Mouse (Mus musculus): ENCODE measurements at regions not wholly inside any gene's neighbourhood (a gene's known extent, or its start where the extent isn't known, plus 50 kb on each side); places are given as distances from the start of the nearest gene placed in this dataset.

DNA sequence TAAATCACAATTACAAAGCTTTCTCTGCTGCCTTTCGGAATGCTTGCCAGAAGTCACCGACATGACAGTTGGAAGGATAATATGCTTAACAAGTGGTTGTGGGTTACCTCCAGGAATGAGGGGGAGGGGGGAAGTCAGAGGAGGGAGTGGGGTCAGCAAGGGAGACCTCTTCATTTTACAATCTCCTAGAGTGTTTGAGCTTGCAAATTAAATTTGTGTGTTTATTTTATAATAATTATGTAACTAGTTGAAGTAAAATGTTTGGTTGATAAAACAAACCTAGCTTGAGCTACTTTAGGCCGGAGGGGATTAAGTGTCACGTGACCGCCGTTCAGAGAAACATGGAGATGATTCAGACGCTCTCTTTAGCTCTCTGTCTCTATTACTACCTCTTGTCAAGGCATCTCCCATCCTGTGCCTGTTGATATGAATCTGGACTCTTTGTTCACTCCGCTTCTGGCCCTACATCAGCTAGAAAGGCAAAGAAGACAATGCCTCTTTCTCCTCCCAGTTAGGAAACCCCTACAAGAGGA, 227.3 kb upstream of the Irx5 start:
- DNase-seq: no peak

DNA sequence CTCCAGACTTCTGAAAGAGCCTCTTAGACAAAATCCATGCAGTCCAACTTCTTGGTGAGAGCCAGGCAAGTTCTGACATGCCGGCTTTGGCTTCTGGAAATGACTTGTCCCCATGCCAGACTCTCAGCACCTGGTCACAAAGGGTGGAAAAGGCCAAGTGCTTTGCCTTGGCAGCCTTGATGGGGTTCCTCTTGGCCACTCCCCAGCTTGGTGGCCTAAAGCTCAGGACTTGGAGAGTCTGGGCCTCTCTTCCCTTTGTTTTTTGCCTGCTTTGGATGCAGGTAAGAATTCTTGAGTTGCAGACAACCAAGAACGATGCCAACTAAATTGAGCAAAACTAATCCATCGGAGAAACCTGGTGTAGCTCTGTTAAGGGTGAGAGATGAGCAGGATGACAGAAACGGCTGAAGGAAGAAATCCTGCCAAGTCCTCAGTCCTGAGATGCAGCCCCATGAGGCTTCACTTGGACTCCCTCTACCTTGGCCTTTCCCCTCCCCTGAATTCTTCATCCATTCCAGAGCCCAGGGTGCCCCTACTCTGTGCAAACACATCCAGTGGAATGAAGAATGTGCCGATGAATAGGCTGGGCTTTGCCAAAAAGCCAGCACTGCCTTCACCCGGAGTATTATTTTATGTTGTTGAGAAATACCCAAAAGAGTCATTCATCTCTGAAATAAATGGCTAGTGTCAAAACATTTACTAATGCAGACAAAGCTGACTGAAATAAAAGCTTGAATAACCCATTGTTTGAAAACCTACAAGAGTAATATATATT, 228.0 kb upstream of the Irx5 start:
- DNase-seq: no peak

DNA sequence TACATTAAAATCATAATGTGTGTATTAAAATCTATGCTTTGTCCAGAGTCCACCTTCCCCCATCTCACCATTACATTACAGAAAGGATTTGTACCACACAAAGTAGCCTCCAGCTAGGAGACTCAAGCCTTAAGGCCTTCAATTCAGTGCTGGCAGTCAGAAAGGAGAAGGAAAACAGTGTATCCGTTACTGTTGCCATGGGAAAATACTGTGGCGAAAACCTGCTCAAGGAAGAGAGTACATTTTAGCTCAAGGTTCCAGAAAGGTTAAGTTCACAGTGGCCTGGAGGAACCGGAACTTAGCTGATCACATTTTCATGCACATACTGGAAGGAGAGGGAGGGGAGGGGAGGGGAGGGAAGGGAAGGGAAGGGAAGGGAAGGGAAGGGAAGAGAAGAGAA, 231.8 kb upstream of the Irx5 start:
- DNase-seq: no peak

DNA sequence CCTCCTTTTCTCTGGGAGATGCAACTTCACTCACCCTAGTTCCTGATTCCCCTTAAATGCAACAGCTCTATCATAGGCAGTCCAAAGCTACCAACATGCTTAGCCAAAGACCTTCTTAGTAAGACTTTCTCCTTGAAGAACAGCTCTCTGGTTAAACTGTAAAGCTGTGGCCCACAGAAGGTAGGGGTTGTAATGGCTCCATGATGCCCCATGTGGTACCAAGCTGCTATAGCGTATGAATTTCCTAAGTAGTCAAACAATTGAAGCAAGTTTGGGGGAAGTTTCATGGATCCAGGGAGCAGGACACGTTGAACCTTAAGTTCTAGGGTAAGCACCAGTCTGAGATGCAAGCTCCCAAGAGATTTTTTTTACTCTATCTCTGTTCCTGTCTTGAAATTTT, 236.1 kb upstream of the Irx5 start:
- no peak for DNase-seq

DNA sequence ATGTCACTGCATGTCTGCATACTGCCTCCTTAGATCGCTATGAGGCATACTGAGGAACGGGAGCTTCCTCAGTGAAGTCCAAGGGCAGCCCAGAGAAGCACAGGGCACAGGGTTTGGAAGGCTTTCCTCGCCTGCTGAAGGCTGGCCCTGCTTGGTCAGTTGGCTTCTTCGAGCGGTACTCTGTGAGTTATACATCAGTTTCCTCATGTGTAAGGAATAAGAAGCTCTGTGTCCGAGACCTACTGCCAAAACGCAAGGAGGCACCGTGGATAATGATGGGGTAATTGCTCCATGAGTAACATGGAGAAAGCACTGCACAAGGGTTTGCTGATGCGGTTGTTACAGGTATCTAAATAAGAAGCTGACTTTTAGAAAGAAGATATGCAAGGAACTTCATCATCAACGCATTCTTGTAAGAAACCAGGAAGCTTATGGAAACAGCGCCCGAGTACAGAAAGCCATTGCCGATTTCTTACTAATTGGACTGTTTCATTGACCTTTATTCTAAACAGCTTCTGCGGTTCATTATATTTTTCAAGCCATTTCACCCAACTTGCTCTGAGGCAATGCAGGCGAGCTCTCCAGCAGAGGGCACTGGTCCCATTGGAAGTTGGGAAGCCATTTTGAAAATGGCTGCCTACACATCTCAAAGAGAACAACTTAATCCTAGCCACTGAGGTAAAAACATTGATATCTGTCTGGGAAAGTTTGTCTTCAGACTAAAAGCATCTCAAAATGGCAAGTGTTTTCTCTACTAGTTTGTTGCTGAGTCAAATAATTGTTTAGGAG, 241.8 kb upstream of the Irx5 start:
- no peak for DNase-seq

DNA sequence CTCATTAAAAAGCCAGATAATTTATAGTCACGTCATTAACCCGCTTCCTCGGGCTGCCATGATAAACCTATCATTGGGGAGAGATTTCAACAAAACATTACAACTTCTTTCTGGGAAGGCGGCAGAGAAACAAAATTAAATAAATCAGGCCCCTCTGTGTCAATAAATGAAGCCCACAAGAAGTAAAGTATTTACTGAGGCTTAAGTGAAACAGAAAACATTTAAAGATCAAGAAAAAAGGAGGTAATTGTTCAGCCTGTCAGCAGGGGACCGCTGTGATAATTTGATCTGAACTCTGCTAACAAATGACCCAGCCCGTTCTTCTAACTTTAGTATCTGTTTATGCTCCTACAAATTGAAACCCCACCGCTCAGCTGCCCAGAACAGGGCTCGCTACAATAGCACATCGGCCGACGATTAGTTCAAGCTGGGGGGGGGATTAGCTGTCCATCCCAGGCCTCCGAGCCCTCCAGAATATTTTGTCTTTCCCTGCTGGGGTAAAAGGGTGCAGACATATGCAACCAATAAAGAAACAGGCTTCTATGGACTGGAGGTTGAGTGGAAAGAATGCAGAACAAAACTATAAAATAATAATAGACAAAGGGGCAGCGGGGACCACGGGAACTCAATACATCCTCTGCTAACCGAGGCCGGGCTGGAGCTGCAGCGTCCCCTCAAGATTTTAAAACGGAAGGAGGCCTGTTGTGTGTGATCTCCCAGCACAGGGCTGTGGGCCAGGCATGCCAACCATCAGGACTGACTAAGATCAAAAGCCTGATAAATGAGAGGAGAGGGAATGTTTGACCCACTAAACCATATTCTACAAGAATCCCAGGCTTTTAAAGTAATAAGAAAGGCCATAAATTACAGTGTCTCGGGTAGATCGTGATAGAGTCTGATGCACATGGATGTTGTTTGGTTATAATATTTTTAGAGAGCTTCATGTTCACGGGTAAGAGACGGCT, 242.8 kb upstream of the Irx5 start:
- no peak for DNase-seq

- DNase-seq: no peak
Measured at GRCm38 (mm10) chr8:92113901-92114300, 243.5 kb upstream of the Irx5 start.

GRCm38 (mm10) chr8:92113386-92113785, 244.0 kb upstream of the Irx5 start:
- no peak for DNase-seq

DNA sequence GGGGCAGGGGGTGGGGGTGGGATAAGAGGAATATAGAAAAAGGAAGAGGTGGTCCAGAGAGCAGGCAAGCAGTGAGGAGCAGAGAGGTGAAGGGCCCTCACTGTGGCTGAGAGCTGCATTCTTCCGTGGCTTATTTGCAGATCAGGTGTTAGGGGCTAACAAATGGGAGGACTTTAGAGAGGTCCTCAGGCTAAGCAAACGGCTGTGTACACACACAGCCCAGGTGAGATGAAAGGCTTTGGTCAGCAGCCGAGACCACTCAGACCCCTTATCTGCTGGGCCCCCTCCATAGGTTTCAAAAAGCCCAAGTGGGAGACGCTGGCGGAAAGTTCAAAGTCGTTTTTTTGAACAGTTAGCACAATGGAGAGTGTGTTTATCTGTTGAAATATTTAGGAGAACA, 252.9 kb upstream of the Irx5 start:
- no peak for DNase-seq

DNA sequence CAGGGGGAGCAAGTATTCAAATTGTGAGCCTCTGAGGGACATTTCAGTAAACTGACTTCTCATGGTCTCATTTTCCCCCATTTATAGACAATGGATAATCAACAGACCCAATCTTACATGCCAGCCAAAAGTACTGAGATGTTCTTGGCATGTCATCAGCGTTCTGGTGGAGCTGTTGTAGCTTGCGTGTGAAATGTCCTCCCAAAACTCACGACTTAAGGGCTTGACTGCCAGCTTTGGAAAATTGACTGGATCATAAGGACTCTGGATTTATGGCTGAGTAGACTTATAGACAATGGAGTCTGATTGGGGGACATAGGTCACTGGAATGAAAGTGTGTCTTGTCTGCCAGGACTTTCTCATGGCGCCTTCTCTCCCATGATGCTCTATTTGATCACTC, 254.9 kb upstream of the Irx5 start:
- no peak for DNase-seq

DNA sequence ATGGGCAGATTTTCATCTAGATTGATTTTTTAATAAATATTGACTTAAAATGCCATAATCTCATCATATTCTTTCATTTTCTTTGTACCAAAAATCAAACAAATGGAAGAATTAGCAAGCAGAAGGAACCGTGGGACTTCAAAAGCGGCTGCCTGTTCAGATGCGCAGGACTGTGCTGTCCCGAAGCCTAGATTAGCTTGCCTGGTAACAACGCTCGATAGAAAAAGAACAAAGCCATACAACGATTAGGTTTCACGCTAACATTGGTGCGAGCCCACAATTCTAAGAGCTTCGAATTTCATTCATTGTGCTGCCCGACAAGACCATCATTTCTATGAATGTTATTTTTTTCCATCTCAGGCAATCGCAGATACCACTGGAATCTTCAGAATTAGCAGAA, 262.1 kb upstream of the Irx5 start:
- no peak for DNase-seq

DNA sequence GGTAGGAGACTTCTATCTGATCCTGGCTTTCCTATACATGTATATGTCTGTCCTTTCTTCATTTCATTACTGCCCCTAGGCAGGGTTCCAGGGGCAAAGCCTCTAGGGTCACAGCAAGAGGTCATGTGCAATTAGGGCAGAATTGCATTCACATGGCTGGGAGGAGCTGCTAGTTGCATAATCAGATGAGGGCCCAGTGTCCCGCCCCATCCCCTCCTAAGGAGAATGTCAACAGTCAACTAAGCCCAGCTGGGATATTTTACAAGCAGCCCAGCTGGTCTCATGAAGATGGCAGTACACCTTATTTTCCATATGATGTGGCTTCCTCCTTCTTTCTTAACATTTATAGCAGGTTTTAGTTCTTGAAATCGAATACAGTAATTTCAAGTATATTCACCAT, 273.3 kb upstream of the Irx5 start:
- DNase-seq: no peak

DNA sequence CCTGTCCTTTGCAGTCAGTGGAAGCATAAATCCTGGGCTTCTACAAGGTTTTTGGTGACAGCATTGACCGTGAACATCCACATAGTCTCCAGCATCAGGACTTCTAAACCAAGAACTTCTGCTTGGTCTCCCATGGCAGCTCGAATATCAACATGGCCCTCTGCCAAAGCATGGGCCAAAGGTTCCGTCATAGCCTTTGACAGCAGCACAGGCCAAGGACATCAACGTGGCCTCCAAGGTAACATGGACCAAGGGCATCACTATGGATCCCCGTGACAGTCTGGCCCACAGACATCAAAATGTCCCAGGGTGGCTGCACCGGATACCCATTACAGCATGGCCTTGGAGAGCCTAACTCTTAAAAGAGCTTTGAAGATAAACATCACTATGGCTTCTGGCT, 275.5 kb upstream of the Irx5 start:
- no peak for DNase-seq

DNA sequence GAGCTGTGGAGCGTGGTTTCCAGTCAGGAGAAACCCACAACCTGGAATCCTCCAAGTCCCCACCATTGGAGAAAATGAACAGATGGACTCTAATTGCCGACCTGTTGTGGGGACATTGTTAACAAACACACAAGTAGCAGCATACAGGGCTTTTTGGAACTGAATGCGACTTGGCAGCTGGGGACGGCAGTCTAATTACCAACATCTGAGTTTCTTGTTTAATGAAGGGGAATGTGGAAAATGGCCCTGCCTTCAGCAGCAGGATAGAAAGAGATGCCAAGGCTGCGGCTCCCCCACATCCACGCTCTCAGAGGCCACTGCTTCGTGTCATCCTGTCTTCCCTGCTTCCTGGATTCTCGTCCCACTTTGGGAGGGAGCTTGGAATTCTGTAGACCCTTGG, 276.6 kb upstream of the Irx5 start:
- no peak for DNase-seq

DNA sequence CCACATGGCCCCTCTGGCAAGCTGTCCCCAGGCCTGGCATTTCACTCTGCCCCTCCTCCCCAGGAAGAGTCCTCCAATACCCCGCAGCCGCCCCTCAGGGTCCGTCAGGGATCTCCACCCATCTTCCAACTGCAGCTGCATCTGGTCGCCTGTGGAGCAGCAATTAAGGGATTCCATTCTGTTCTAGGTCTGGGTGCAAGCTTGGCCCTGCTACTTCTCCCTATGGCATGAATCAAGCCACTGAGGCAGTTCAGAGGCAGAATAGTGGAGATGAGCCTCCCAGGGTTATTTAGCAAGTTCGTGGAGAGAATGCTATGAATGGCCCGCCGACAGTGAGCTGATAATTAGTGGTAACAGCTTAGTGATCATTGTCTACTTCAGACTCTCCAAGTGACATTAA, 275.7 kb upstream of the Irx3 start:
- DNase-seq: no peak

DNA sequence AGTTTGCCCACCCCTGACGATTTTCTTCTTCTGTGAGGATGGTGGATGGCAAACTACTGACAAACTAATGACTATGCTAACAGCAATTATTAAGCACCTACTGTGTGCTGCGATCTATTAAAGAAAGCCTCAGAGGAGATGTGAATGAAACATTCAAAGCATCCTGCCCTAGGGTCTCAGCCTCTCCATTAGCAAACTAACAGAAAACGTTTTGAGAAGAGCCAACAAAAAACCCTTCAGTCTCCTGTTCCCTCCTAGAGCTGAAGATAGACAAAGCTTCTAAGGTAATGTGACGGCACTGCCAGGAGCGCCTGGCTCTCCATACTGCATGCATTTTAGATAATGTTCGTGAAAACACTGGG, 270.4 kb upstream of the Irx3 start:
- DNase-seq: no peak

DNA sequence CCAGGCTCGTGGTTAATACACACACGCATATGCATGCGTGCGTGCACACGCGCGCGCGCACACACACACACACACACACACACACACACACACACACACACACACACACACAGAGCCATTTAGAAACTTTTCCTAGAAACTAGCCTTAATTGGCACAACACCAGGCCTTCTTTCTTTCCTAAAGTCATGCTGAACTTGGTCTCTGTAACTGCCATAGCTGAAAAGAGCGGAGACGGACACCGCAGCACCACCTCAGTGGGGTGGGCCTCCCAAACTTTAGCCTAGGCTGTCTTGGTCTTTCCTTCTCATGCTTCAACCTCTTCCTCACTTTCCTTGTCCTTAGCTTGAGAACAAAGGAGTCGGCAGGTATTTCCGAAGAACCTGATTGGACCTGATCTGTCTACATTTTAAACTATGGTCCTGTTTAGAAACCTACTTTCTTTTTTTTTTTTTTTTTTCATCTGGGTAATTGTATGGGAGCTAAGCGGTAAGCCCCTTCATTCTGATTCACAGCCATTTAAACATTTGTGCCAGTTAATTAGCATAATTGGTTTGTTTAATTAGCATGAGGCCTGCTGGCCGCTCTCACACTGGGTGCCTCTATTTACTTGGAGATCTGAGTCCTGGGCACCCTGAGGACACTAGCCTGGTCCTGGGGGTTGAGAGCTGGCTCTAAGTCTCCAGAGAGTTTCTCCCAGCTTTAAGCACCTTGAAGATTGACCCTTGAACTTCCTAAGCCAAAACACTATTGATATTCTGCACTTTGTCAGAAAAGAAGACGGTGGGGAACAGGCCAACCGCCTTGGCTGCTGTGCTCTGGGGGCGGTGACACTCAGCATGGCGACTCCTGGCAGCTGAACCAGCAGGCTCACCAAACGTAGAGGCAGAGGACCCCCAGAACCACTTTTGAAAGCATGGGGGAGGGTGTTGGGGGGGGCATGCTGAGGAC, 269.7 kb upstream of the Irx3 start:
- no peak for DNase-seq

DNA sequence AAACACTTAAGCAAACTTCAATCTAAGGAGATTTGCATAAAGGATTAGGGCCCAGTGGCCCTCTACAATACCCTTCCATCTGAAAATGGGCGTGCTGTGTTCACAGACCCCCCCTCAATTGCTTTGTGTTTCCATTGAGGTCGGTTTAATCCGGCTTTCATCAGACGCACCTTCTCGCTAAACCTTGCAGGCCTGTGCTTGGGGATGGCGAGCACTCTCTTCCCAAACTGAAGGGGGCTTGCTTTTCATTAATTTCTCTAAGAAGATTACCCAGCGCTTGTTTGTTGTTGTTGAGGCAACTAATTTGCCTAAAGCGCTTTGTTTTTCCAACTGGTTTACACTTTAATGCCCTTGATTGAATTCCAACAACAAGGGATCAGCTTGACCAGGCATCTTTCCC, 268.8 kb upstream of the Irx3 start:
- DNase-seq: no peak

DNA sequence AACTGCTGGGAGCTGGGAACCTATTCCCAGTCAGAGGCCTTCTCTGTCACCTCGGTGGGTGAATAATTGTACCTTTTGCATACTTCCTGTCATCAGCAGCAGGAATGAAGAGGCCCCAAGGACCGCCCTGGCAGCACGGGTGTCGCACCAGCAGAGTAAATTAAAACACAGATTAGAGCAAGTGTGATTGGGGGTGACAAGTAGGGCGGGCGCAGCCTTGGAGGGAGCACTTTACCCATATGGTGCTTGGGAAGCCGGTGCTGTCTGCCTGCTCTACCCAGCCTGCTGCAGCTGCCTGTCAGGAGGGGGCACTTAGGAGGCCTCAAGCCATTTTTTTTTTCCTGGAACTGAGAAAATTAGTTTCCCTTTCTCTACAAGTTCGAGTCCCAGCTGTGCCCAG, 264.6 kb upstream of the Irx3 start:
- no peak for DNase-seq

DNA sequence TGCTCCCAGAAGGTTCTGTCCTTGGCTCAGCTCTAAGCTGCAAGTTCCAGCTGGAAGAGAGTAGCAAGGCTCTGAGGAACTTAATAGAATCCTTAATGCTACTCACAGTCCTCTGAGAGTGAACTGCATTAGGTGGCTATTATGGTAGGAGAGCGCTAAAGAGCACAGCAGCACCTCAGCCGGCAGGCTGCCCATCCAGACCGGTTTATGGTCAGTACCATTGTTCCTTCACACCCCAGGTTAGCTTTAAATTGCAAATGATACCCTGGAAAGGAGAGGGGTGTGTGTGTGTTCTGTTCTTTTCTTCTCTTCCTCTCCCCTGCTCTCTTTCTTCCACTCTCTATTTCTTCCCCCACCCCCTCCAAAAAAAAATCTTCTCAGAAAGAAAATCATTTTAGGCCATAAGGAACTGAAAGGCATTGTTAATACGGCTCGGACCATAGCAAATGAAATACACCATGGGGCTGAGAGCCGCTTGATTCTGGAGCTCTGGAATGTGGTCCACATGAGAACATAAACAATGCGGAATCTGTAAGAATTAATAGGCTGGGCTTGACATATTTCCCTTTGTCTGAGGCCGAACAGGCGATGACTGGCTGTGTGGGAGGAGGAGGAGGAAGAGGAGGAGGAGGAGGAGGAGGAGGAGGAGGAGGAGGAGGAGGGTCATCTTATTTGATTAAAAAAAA, 263.8 kb upstream of the Irx3 start:
- DNase-seq: no peak

GRCm38 (mm10) chr8:92064971-92065370, 263.1 kb upstream of the Irx3 start:
- no peak for DNase-seq

All from thymus, postnatal 25 days (tissue).